Mouse (Mus musculus) midbrain, embryonic 13.5 days (tissue): ENCODE data around the gene Gnrhr. TPM values are rescaled to one million over a fixed set of nuclear protein-coding genes. Genes with fewer than 3 reads are reported as not detected.

Source experiments
- ATAC-seq: fragments of 200-750 bp; cut with Nextera tagmentation; 2 replicates; pipeline ENCODE4 v1.8.0; 2017; ENCODE audit warnings: mild to moderate bottlenecking, moderate TSS enrichment, moderate library complexity
- H3K27ac ChIP-seq: fragments of 300-500 bp; sonication (generic); 2 replicates; pipeline ENCODE4 v1.5.1; 2015; ENCODE audit warnings: inconsistent platforms, mild to moderate bottlenecking, moderate library complexity
- H3K27me3 ChIP-seq: fragments of 300-500 bp; sonication (generic); 2 replicates; pipeline ENCODE4 v1.6.1; 2015; ENCODE audit warnings: mild to moderate bottlenecking, inconsistent platforms
- H3K36me3 ChIP-seq: fragments of 300-500 bp; sonication (generic); 2 replicates; pipeline ENCODE4 v1.6.1; 2015; ENCODE audit warnings: mild to moderate bottlenecking, inconsistent platforms
- H3K4me1 ChIP-seq: fragments of 300-500 bp; sonication (generic); replicated peaks from 2 replicates; pipeline ENCODE4 v1.6.1; 2015; ENCODE audit warnings: inconsistent platforms
- H3K4me2 ChIP-seq: fragments of 300-500 bp; sonication (generic); replicated peaks from 2 replicates; pipeline ENCODE4 v1.6.1; 2015; ENCODE audit warnings: moderate library complexity, mild to moderate bottlenecking, inconsistent platforms
- H3K4me3 ChIP-seq: fragments of 300-500 bp; sonication (generic); replicated peaks from 2 replicates; pipeline ENCODE4 v1.5.1; 2015; ENCODE audit warnings: mild to moderate bottlenecking, inconsistent platforms
- H3K9ac ChIP-seq: fragments of 300-500 bp; sonication (generic); replicated peaks from 2 replicates; pipeline ENCODE4 v1.6.1; 2015; ENCODE audit warnings: mild to moderate bottlenecking, inconsistent platforms
- H3K9me3 ChIP-seq: fragments of 300-500 bp; sonication (generic); 2 replicates; pipeline ENCODE4 v1.6.1; 2016; ENCODE audit warnings: mild to moderate bottlenecking, inconsistent platforms
- WGBS: fragments of 180-500 bp; shearing (Covaris S2); methylation state at CpG from one replicate; pipeline ENCODE4 v1.1.7; 2015; 5-methylcytosine and 5-hydroxymethylcytosine counted together
- polyA plus RNA-seq: library from polyadenylated mRNA; unstranded; fragments of >200 nt; fragmentation: Nextera tagmentation; extraction: Ambion mirVana; gene quantifications from 2 replicates; pipeline ENCODE4 v1.2.1, GENCODE M21; 2015

The Gnrhr gene
- not detected in 2 replicates for polyA plus RNA-seq

- H3K9me3 ChIP-seq, result no peaks in the 10 kb centered on the region
- 93% methylated on average over 10 of the region's 10 CpGs for WGBS
- ATAC-seq, result no peak
- no peaks in the 10 kb centered on the region for H3K27me3 ChIP-seq
- H3K4me1 ChIP-seq, result no peaks in the 10 kb centered on the region
- no peak within 1 kb of the TSS for H3K4me3 ChIP-seq
- no peak within 1 kb of the TSS for H3K27ac ChIP-seq
- no peak within 1 kb of the TSS for H3K4me2 ChIP-seq
- H3K9ac ChIP-seq, result no peak within 1 kb of the TSS
- H3K36me3 ChIP-seq, result no peaks in the 10 kb centered on the region
Measured at GRCm38 (mm10) chr5:86197801-86198200, at the start of gene Gnrhr. Gnrhr (minus strand) TSS chr5:86197901.

- Histone ChIP-seq H3K27me3 (no peaks in the 10 kb centered on the region), H3K36me3 (no peaks in the 10 kb centered on the region), H3K9ac (no peak overlapping the region), H3K4me1 (no peaks in the 10 kb centered on the region), H3K4me2 (no peak overlapping the region), H3K27ac (no peak overlapping the region), H3K4me3 (no peak overlapping the region), H3K9me3 (no peaks in the 10 kb centered on the region)
- WGBS, result 93% methylated on average over 11 of the region's 11 CpGs
- no peak for ATAC-seq
Measured at GRCm38 (mm10) chr5:86246559-86246958, 48.9 kb upstream of the Gnrhr start.

- Histone ChIP-seq H3K36me3 (no peaks in the 10 kb centered on the region), H3K4me3 (no peak overlapping the region), H3K9ac (no peak overlapping the region), H3K4me1 (no peaks in the 10 kb centered on the region), H3K9me3 (no peaks in the 10 kb centered on the region), H3K27me3 (no peaks in the 10 kb centered on the region), H3K4me2 (no peak overlapping the region), H3K27ac (no peak overlapping the region)
- WGBS, result 75% methylated on average over 1 of the region's 1 CpGs
- no peak for ATAC-seq
Measured at GRCm38 (mm10) chr5:86244880-86245279, 47.2 kb upstream of the Gnrhr start.

GRCm38 (mm10) chr5:86244275-86244674 is 46.6 kb upstream of the Gnrhr start:
- H3K4me2 ChIP-seq, result no peak overlapping the region
- no peaks in the 10 kb centered on the region for H3K27me3 ChIP-seq
- 86% methylated on average over 3 of the region's 3 CpGs for WGBS
- no peak overlapping the region for H3K27ac ChIP-seq
- no peaks in the 10 kb centered on the region for H3K9me3 ChIP-seq
- H3K4me1 ChIP-seq, result no peaks in the 10 kb centered on the region
- ATAC-seq, result no peak
- no peak overlapping the region for H3K9ac ChIP-seq
- no peaks in the 10 kb centered on the region for H3K36me3 ChIP-seq
- no peak overlapping the region for H3K4me3 ChIP-seq

GRCm38 (mm10) chr5:86227156-86227853 is 29.6 kb upstream of the Gnrhr start:
- H3K36me3 ChIP-seq, result no peaks in the 10 kb centered on the region
- 93% methylated on average over 5 of the region's 5 CpGs for WGBS
- no peaks in the 10 kb centered on the region for H3K27me3 ChIP-seq
- no peaks in the 10 kb centered on the region for H3K9me3 ChIP-seq
- H3K4me2 ChIP-seq, result no peak overlapping the region
- H3K9ac ChIP-seq, result no peak overlapping the region
- H3K4me3 ChIP-seq, result no peak overlapping the region
- no peak for ATAC-seq
- no peaks in the 10 kb centered on the region for H3K4me1 ChIP-seq
- no peak overlapping the region for H3K27ac ChIP-seq

DNA sequence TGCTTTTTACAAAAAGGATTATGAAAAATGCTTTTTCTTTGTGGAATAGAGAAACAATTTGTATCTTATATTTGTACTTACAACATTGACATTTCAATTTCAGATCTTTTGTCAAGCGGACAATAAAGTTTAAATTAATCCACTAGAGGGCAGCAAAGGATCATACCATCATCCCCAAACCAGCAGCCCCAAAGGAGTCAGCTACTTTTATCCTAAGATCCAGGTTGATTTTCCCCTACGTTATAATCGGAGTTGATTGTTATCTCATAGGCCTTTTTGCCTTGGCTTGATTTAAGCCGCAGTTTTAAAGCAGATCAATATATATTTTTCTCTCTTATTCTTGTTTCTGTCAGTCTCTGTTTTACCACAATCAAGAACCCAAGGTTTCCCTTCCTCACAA is 6.3 kb downstream of the Gnrhr start:
- Histone ChIP-seq H3K27me3 (no peaks in the 10 kb centered on the region), H3K4me2 (no peak overlapping the region), H3K9me3 (no peaks in the 10 kb centered on the region), H3K27ac (no peak overlapping the region), H3K36me3 (no peaks in the 10 kb centered on the region), H3K4me3 (no peak overlapping the region), H3K4me1 (no peaks in the 10 kb centered on the region), H3K9ac (no peak overlapping the region)
- ATAC-seq, result 0 out of 2 replicates have a peak, but pooled peaks have one; percentile 50
- WGBS, result 16% methylated on average over 4 of the region's 4 CpGs

- 26% methylated on average over 5 of the region's 5 CpGs for WGBS
- no peak for ATAC-seq
Measured at GRCm38 (mm10) chr5:86190770-86191169, 6.9 kb downstream of the Gnrhr start.

DNA sequence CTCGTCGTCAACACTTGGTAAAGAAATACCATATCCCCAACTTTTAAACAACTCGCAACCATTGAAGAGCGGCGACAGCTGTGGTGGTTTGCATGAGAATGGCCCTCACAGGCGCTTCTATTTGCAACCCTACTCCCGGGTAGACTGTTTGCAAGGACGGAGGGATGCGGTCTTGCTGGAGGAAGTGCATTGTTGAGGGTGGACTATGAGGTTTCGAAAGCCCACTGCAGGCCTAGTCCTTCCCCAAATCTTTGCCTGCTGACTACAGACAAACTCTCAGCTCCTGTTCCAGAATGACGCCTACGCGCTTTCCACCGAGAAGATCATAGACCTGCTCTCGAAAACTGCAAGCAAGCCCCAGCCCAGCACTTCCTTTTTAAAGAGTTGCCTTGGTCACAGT is 7.4 kb downstream of the Gnrhr start:
- Histone ChIP-seq H3K4me2 (no peak overlapping the region), H3K27me3 (no peaks in the 10 kb centered on the region), H3K9me3 (no peaks in the 10 kb centered on the region), H3K4me1 (no peaks in the 10 kb centered on the region), H3K27ac (no peak overlapping the region), H3K36me3 (no peaks in the 10 kb centered on the region), H3K4me3 (no peak overlapping the region), H3K9ac (no peak overlapping the region)
- 37% methylated on average over 15 of the region's 15 CpGs for WGBS
- ATAC-seq, result no peak

More at GRCm38 (mm10) chr5:86190770-86191169, 6.9 kb downstream of the Gnrhr start:
- no peaks in the 10 kb centered on the region for H3K27me3 ChIP-seq
- H3K4me3 ChIP-seq, result no peak overlapping the region
- no peaks in the 10 kb centered on the region for H3K36me3 ChIP-seq
- no peaks in the 10 kb centered on the region for H3K4me1 ChIP-seq
- no peak overlapping the region for H3K4me2 ChIP-seq
- no peak overlapping the region for H3K27ac ChIP-seq
- H3K9ac ChIP-seq, result no peak overlapping the region
- H3K9me3 ChIP-seq, result no peaks in the 10 kb centered on the region

DNA sequence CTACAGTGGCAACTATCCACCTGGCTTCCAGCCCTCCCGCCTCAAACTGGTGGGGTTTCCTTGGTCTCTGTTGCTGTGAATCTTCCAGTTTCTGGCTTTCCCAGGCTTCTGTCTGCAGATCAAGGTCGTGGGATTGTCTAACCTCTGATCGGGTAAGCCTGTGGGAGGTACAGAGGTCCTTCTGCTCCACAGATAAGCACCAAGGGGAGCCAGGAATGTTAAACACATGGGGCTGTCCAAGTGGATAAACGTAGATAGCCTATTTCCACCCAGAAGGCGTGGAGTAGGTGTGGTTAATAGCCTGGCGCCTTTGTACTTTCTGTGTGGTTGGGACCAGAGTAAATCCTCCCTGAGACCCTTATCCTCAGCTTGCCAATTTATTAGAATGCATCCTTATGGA is 10.3 kb downstream of the Gnrhr start:
- H3K4me3 ChIP-seq, result no peak overlapping the region
- WGBS, result 85% methylated on average over 6 of the region's 6 CpGs

GRCm38 (mm10) chr5:86173778-86174177 is 23.9 kb downstream of the Gnrhr start:
- H3K36me3 ChIP-seq, result 0 out of 2 replicates have a peak, but pooled peaks cover 6% of the 10 kb centered on the region
- H3K9me3 ChIP-seq, result no peaks in the 10 kb centered on the region
- peak overlapping the region; percentile 98; the same call in 1 of the 2 replicates for H3K27ac ChIP-seq
- no peaks in the 10 kb centered on the region for H3K27me3 ChIP-seq
- no peak overlapping the region for H3K4me3 ChIP-seq
- peaks cover 13% of the 10 kb centered on the region for H3K4me1 ChIP-seq
- no peak overlapping the region for H3K4me2 ChIP-seq
- WGBS, result 51% methylated on average over 2 of the region's 2 CpGs
- H3K9ac ChIP-seq, result no peak overlapping the region
- no peak for ATAC-seq

More for the DNA sequence above, 10.3 kb downstream of the Gnrhr start:
- peak; percentile 28; the same call in 1 of the 2 replicates for ATAC-seq
- Histone ChIP-seq H3K27me3 (no peaks in the 10 kb centered on the region), H3K9me3 (no peaks in the 10 kb centered on the region), H3K4me2 (no peak overlapping the region), H3K9ac (no peak overlapping the region), H3K4me1 (no peaks in the 10 kb centered on the region), H3K27ac (no peak overlapping the region), H3K36me3 (no peaks in the 10 kb centered on the region)

DNA sequence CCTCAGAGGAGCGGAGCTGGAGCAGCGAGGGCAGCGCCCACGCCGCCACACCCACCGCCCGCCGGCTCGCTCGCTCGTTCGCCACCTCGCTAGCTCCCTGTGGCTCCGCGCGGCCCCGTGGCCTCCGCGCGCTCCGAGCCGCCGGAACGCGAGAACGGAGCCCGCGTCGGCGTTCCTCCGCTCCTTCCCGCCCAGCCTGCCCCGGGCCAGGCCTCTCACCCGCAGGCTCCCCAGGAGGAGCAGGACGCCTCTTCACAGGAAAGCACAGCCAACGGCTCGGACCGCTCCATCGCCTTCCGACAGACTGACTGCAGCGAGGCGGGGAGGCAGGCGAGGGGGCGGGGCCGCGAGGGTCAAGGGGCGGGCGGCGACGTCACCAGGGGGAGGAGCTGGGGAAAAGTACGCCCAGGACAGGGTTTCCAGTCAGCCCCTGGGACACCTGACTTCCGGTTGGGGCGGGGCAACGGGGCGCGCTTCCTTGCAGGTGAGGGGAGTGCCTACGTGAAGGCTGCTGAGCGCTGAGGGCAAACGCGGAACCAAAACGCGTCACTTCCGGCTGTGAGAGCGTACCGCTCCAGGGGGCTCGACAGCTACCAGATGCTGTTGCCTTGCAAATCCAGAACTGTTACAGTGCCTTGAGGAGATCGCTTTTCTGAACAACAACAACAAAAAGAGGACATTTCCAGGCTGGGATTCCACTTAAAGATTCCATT is 25.1 kb downstream of the Gnrhr start, which contains the start of gene Uba6:
Gene Uba6 (minus strand): TSS at position 355 of the 713 bp plus-strand sequence.
- H3K4me1 ChIP-seq, result peaks cover 13% of the 10 kb centered on the region
- H3K27ac ChIP-seq, result peak within 1 kb of the TSS; percentile 98
- ATAC-seq, result peak; percentile 99
- 0% methylated on average over 54 of the region's 67 CpGs for WGBS
- peak within 1 kb of the TSS; percentile 83 for H3K4me2 ChIP-seq
- no peaks in the 10 kb centered on the region for H3K27me3 ChIP-seq
- no peaks in the 10 kb centered on the region for H3K9me3 ChIP-seq
- H3K36me3 ChIP-seq, result 0 out of 2 replicates have a peak, but pooled peaks cover 6% of the 10 kb centered on the region
- H3K9ac ChIP-seq, result peak within 1 kb of the TSS; percentile 88
- peak within 1 kb of the TSS; percentile 85 for H3K4me3 ChIP-seq

DNA sequence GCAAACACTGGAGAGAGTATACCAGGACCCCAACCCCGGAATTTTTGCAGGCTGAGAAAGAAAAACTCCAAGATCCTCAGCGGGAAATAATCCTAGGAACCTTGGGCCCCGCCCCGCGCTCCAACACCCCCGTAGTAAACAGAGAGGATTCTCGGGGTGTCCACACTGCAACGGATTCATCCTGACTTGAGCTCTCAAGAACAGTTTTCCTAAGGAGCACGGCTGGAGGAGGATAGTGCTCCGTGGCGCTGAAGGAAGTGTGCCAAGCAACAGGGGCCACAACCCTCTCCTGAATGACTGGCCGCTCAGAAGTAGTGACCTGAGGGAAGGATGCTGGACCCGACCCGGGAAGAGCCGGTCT is 25.6 kb downstream of the Gnrhr start:
- Histone ChIP-seq H3K9ac (peak overlapping the region; percentile 88), H3K27me3 (no peaks in the 10 kb centered on the region), H3K4me1 (peaks cover 13% of the 10 kb centered on the region), H3K36me3 (0 out of 2 replicates have a peak, but pooled peaks cover 6% of the 10 kb centered on the region), H3K9me3 (no peaks in the 10 kb centered on the region), H3K27ac (peak overlapping the region; percentile 98), H3K4me2 (peak overlapping the region; percentile 83), H3K4me3 (peak overlapping the region; percentile 85)
- WGBS, result under 1% methylated on average over 15 of the region's 15 CpGs
- ATAC-seq, result no peak
